Mouse (Mus musculus): ENCODE data around the gene Sgo2a. TPM values are rescaled to one million over a fixed set of nuclear protein-coding genes. Genes with fewer than 3 reads are reported as not detected.
"Not testable (repeated sequence)": the region's sequence is repeated elsewhere in the genome, so short reads cannot be mapped to it uniquely, and the experiment has no call there.

The Sgo2a gene
- total and polyA plus RNA-seq, 2 experiments from 2014 or later, result 2.8 to 3.5 TPM

DNA sequence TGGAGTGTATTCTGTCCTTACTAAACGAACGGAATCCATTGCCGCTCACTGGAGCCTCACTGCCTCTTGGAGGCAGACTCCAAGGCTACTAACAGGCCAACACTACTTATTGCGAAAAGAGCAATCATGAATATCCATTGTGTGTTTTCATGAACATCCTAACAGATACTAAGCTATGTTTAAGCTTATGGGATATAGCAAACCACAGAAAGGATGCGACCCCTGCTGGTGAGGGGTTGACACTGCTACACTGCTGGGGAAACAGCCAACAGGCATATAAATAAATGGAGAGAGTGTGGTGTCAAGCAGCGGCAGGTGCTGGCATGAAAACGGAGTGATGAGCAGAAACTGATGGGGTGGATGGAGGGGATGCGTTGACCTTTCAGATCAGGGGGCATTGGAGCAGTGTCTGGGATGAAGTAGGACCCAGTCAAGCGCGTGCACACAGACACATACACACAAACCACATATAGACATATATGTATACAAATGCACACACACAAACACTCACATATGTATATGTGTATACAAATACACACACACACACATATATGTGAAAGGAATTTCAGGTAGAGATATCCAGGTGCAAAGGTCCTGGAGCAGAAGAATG lies 35.5 kb downstream of the Sgo2a start:
- Histone ChIP-seq H3K4me2 (ENCODE audit: low read depth, low read length) (no peak overlapping the region), H3K27ac (peak overlapping the region; percentile 62; the same call in 1 of the 2 replicates), H3K4me1 (ENCODE audit: insufficient read depth, low read length) (no peaks in the 10 kb centered on the region), H3K4me3 (ENCODE audit: low read length) (no peak overlapping the region), H3K27me3 (ENCODE audit: insufficient read depth, low read length) (no peaks in the 10 kb centered on the region), H3K36me3 (ENCODE audit: insufficient read depth, low read length) (no peaks in the 10 kb centered on the region), H3K9ac (replicated peaks; ENCODE audit: low read length) (no peak overlapping the region), H3K9me3 (ENCODE audit: low read length) (no peaks in the 10 kb centered on the region)
- WGBS, result 61% methylated on average over 10 of the region's 10 CpGs
- peak; percentile 90 for TF ChIP-seq CTCF (IDR thresholded peaks at IDR 0.05; ENCODE audit: low read depth)
- ATAC-seq, result peak; percentile 36; the same call in 1 of the 2 replicates
- DNase-seq (ENCODE audit: low spot score), result peak; percentile 79

DNA sequence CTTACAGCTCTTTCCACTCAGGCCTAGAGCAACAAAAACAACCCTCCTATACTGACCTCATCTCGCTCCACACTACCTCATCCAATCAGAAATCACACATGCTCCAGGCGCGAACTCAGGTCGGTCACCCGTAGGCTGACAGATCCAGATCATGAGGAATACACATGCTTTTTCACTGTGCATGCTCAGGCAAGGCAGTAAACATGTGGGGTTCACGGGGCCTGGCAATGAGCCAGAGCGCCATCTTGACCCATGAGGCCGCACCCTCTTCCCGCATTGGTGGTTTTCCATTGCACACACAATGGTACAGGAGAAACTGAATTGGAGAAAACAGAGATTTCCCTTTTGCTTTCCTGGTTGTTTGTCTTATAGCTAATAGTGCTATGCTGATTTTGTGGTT lies 41.5 kb downstream of the Sgo2a start:
- H3K9ac ChIP-seq (replicated peaks; ENCODE audit: low read length); H3K4me2 ChIP-seq (ENCODE audit: low read depth, low read length); DNase-seq (ENCODE audit: low spot score); H3K27ac ChIP-seq; H3K4me1 ChIP-seq (ENCODE audit: insufficient read depth, low read length); H3K36me3 ChIP-seq (ENCODE audit: insufficient read depth, low read length); H3K27me3 ChIP-seq (ENCODE audit: insufficient read depth, low read length); ATAC-seq; H3K9me3 ChIP-seq (ENCODE audit: low read length); H3K4me3 ChIP-seq (ENCODE audit: low read length): not testable (repeated sequence)
- 95% methylated on average over 9 of the region's 9 CpGs for WGBS

DNA sequence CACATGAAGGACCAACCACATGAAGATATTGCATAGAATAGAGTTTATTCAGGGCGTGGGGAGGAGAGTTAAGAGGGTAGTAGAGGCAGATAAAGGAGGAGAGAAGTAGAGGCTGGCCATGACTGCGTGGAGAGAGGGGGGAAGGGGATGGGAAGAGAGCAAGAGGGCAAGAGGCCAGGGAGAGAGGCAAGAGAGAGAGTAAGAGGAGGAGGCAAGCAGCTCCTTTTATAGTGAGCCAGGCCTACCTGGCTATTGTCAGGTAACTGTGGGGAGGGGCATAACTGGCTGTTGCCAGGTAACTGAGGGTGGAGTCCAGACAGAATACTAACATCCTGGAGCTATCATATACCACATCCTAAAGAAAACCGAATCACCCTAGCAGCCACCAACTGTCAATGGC lies 49.3 kb downstream of the Sgo2a start:
- Histone ChIP-seq H3K4me1 (ENCODE audit: insufficient read depth, low read length) (peaks cover 4% of the 10 kb centered on the region; the same call in 1 of the 2 replicates), H3K9ac (replicated peaks; ENCODE audit: low read length) (no peak overlapping the region), H3K36me3 (ENCODE audit: insufficient read depth, low read length) (no peaks in the 10 kb centered on the region), H3K27ac (no peak overlapping the region), H3K4me3 (ENCODE audit: low read length) (no peak overlapping the region), H3K9me3 (ENCODE audit: low read length) (no peaks in the 10 kb centered on the region), H3K27me3 (ENCODE audit: insufficient read depth, low read length) (no peaks in the 10 kb centered on the region), H3K4me2 (ENCODE audit: low read depth, low read length) (no peak overlapping the region)
- ATAC-seq (no peak), DNase-seq (ENCODE audit: low spot score) (no peak)
- 75% methylated on average over 3 of the region's 3 CpGs for WGBS
- TF ChIP-seq CTCF (IDR thresholded peaks at IDR 0.05; ENCODE audit: low read depth), result no peak

DNA sequence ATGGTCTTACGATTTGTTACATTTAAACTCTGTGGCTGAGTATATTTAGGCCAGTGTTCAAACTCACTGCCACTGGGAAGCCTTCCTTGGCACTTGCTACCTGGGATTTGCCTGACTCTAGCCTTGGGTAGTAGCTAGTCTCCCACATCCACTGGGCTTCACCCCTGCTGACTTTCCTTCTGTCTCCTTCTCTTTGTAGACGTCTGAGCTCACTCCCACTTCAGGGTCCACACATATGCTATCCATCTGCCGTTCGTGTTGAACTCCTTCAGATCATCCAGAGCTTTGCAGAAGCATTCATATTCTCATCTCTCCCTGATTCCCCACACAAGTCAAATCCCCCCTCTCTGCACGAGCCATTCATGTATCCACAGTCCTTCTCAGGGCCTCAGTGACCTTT lies 49.8 kb downstream of the Sgo2a start:
- H3K36me3 ChIP-seq (ENCODE audit: insufficient read depth, low read length), result no peaks in the 10 kb centered on the region
- DNase-seq (ENCODE audit: low spot score), result peak; percentile 26
- WGBS, result 63% methylated on average over 5 of the region's 5 CpGs
- H3K27me3 ChIP-seq (ENCODE audit: insufficient read depth, low read length), result no peaks in the 10 kb centered on the region
- no peaks in the 10 kb centered on the region for H3K9me3 ChIP-seq (ENCODE audit: low read length)
- H3K4me1 ChIP-seq (ENCODE audit: insufficient read depth, low read length), result peaks cover 4% of the 10 kb centered on the region; the same call in 1 of the 2 replicates
- H3K4me3 ChIP-seq (ENCODE audit: low read length), result no peak overlapping the region
- no peak overlapping the region for H3K27ac ChIP-seq
- H3K4me2 ChIP-seq (ENCODE audit: low read depth, low read length), result no peak overlapping the region
- no peak for TF ChIP-seq CTCF (IDR thresholded peaks at IDR 0.05; ENCODE audit: low read depth)
- H3K9ac ChIP-seq (replicated peaks; ENCODE audit: low read length), result no peak overlapping the region
- ATAC-seq, result 0 out of 2 replicates have a peak, but pooled peaks have one; percentile 47

DNA sequence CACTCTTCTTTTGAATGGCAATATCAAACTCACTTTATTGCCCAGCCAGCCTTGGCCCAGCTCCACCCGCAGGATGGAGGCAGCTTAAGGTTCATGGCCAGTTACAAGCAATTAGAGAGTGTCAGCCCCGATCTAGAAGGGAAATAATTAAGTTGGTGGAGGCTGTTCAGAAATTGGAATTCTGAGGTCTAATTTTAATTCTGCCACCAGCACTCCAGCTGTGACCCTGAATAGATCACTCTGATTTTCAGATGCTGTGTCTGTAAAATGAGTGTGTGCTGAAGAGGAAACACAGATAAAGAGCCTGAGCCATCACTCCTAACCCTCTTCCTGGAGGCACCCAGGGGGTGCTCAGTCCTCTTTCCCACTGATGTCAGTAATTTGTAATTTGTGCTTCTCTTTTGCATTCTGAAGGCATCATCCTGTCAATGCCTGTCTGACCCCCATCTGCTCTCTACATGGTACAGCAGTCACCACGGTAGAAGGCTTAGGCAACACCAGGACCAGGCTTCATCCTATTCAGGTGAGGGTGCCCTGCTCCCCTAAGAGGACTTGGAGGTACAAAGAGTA lies 51.0 kb downstream of the Sgo2a start:
- peak; percentile 10 for DNase-seq (ENCODE audit: low spot score)
- ATAC-seq, result peak; percentile 47; the same call in 1 of the 2 replicates
- Histone ChIP-seq H3K9me3 (ENCODE audit: low read length) (no peaks in the 10 kb centered on the region), H3K36me3 (ENCODE audit: insufficient read depth, low read length) (no peaks in the 10 kb centered on the region), H3K4me2 (ENCODE audit: low read depth, low read length) (no peak overlapping the region), H3K27ac (no peak overlapping the region), H3K4me1 (ENCODE audit: insufficient read depth, low read length) (peaks cover 4% of the 10 kb centered on the region; the same call in 1 of the 2 replicates), H3K27me3 (ENCODE audit: insufficient read depth, low read length) (no peaks in the 10 kb centered on the region), H3K9ac (replicated peaks; ENCODE audit: low read length) (no peak overlapping the region), H3K4me3 (ENCODE audit: low read length) (no peak overlapping the region)
- no peak for TF ChIP-seq CTCF (IDR thresholded peaks at IDR 0.05; ENCODE audit: low read depth)
- 35% methylated on average over 3 of the region's 3 CpGs for WGBS

DNA sequence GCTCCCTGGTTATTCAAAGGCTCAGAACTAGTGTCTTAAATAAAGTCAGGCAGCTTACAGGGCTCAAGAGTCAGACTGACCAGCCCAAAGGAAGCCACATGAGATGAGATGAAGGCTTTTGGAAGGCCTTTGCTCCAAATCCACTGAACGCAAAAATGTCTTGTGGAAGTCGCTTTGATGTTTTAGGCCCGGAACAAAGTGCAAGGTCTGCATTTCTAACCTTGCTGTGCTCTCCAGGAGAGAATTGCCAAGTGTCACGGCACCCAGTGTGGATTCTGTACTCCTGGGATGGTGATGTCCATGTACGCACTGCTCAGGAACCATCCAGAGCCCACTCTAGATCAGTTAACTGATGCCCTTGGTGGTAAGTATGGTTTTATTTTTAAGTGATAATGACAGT lies 53.4 kb downstream of the Sgo2a start:
- DNase-seq (ENCODE audit: low spot score), result no peak
- no peak for TF ChIP-seq CTCF (IDR thresholded peaks at IDR 0.05; ENCODE audit: low read depth)
- 94% methylated on average over 5 of the region's 5 CpGs for WGBS
- Histone ChIP-seq H3K27me3 (ENCODE audit: insufficient read depth, low read length) (no peaks in the 10 kb centered on the region), H3K4me1 (ENCODE audit: insufficient read depth, low read length) (peaks cover 4% of the 10 kb centered on the region; the same call in 1 of the 2 replicates), H3K27ac (no peak overlapping the region), H3K36me3 (ENCODE audit: insufficient read depth, low read length) (no peaks in the 10 kb centered on the region), H3K9me3 (ENCODE audit: low read length) (no peaks in the 10 kb centered on the region), H3K9ac (replicated peaks; ENCODE audit: low read length) (no peak overlapping the region), H3K4me3 (ENCODE audit: low read length) (no peak overlapping the region), H3K4me2 (ENCODE audit: low read depth, low read length) (no peak overlapping the region)
- ATAC-seq, result no peak

DNA sequence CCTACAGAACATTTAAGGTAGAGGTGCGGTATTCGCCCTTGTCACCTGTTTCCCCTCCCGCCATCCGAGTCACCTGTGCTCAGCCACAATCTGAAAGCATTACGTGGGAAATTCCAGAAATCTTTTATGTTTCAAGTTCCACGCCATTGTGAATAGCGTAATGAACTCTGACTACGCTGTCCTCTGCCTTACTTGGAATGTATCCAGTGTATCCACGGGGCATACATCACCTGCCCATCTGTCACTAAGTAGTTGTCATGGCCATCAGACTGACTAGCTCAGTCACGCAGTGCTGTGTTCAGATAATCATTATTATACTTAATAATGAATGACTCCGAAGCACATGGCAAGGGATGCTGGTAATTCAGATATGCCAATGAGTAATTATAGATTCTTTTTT lies 59.8 kb downstream of the Sgo2a start:
- WGBS, result 62% methylated on average over 11 of the region's 11 CpGs
- no peak overlapping the region for H3K27ac ChIP-seq

More for the DNA sequence above, 59.8 kb downstream of the Sgo2a start:
- Histone ChIP-seq H3K4me1 (ENCODE audit: insufficient read depth, low read length) (no peaks in the 10 kb centered on the region; the same call in 1 of the 2 replicates), H3K4me3 (ENCODE audit: low read length) (no peak overlapping the region), H3K27me3 (ENCODE audit: insufficient read depth, low read length) (no peaks in the 10 kb centered on the region), H3K9me3 (ENCODE audit: low read length) (no peaks in the 10 kb centered on the region), H3K4me2 (ENCODE audit: low read depth, low read length) (no peak overlapping the region), H3K36me3 (ENCODE audit: insufficient read depth, low read length) (no peaks in the 10 kb centered on the region), H3K9ac (replicated peaks; ENCODE audit: low read length) (no peak overlapping the region)
- peak; percentile 28 for DNase-seq (ENCODE audit: low spot score)
- TF ChIP-seq CTCF (IDR thresholded peaks at IDR 0.05; ENCODE audit: low read depth), result no peak
- ATAC-seq, result 0 out of 2 replicates have a peak, but pooled peaks have one; percentile 45

Measured in hindbrain, postnatal 0 days (tissue).